Mouse (Mus musculus) E14TG2a.4 (cell line): Measurements from ENCODE around the gene Pxdn.

Experiments
- H3K27me3 ChIP-seq: 2 replicates; pipeline ENCODE4 v1.6.1; 2014; ENCODE audit warnings: low read length, control low read depth; ENCODE audit not compliant: insufficient read depth
- H3K36me3 ChIP-seq: 2 replicates; pipeline ENCODE4 v1.6.1; 2014; ENCODE audit warnings: low read length, control low read depth; ENCODE audit not compliant: insufficient read depth
- H3K4me1 ChIP-seq: replicated peaks from 2 replicates; pipeline ENCODE4 v1.6.1; 2014; ENCODE audit warnings: low read depth, low read length, control low read depth
- H3K4me3 ChIP-seq: replicated peaks from 2 replicates; pipeline ENCODE4 v1.5.1; 2014; ENCODE audit warnings: mild to moderate bottlenecking, low read length
- H3K9me3 ChIP-seq: 2 replicates; pipeline ENCODE4 v1.6.1; 2014; ENCODE audit warnings: low read length, control low read depth
- CTCF ChIP-seq: conservative IDR thresholded peaks from 2 replicates; pipeline ENCODE4 v1.5.1; 2014; ENCODE audit warnings: low read length
- NANOG ChIP-seq: IDR thresholded peaks from 2 replicates; pipeline ENCODE4 v1.6.1; 2014; ENCODE audit warnings: borderline replicate concordance, low read length, mixed read lengths
- POU5F1 ChIP-seq: IDR thresholded peaks from 2 replicates; pipeline ENCODE4 v1.6.1; 2014; ENCODE audit warnings: low read length, borderline replicate concordance

Gene Pxdn

GRCm38 (mm10) chr12:29937308-29937707 is at the start of gene Pxdn:
Gene Pxdn, plus strand, starts transcription at chr12:29937608.
- peak within 1 kb of the TSS; percentile 79 for H3K4me3 ChIP-seq
- H3K36me3 ChIP-seq = no peaks in the 10 kb centered on the region
- TF ChIP-seq NANOG (no peak), POU5F1 (no peak), CTCF (no peak)
- H3K27me3 ChIP-seq = peaks cover 56% of the 10 kb centered on the region
- H3K9me3 ChIP-seq = no peaks in the 10 kb centered on the region
- peaks cover 49% of the 10 kb centered on the region for H3K4me1 ChIP-seq

- TF ChIP-seq POU5F1 (no peak), CTCF (peak; percentile 80), NANOG (no peak)
- Histone ChIP-seq H3K4me1 (no peaks in the 10 kb centered on the region; the same call in 1 of the 2 replicates), H3K9me3 (no peaks in the 10 kb centered on the region), H3K27me3 (no peaks in the 10 kb centered on the region), H3K36me3 (no peaks in the 10 kb centered on the region), H3K4me3 (no peak overlapping the region)
Observed at GRCm38 (mm10) chr12:29894669-29895068, 42.7 kb upstream of the Pxdn start.

- Histone ChIP-seq H3K4me3 (no peak overlapping the region), H3K9me3 (no peaks in the 10 kb centered on the region), H3K27me3 (no peaks in the 10 kb centered on the region), H3K4me1 (no peaks in the 10 kb centered on the region; the same call in 1 of the 2 replicates), H3K36me3 (no peaks in the 10 kb centered on the region)
- TF ChIP-seq POU5F1 (no peak), NANOG (no peak), CTCF (no peak)
Observed at GRCm38 (mm10) chr12:29897533-29898085, 39.8 kb upstream of the Pxdn start.

GRCm38 (mm10) chr12:29904101-29904874 is 33.1 kb upstream of the Pxdn start:
- Histone ChIP-seq H3K4me1 (no peaks in the 10 kb centered on the region; the same call in 1 of the 2 replicates), H3K9me3 (no peaks in the 10 kb centered on the region), H3K36me3 (no peaks in the 10 kb centered on the region), H3K27me3 (0 out of 2 replicates have a peak, but pooled peaks cover 3% of the 10 kb centered on the region), H3K4me3 (no peak overlapping the region)
- TF ChIP-seq POU5F1 (no peak), CTCF (no peak), NANOG (no peak)

- Histone ChIP-seq H3K36me3 (no peaks in the 10 kb centered on the region), H3K27me3 (0 out of 2 replicates have a peak, but pooled peaks cover 3% of the 10 kb centered on the region), H3K4me3 (no peak overlapping the region), H3K4me1 (no peaks in the 10 kb centered on the region), H3K9me3 (no peaks in the 10 kb centered on the region)
- TF ChIP-seq CTCF (peak; percentile 19), POU5F1 (no peak), NANOG (no peak)
Observed at GRCm38 (mm10) chr12:29907056-29907455, 30.4 kb upstream of the Pxdn start.

- peaks cover 4% of the 10 kb centered on the region; the same call in 1 of the 2 replicates for H3K9me3 ChIP-seq
- no peaks in the 10 kb centered on the region for H3K36me3 ChIP-seq
- no peak overlapping the region for H3K4me3 ChIP-seq
- no peaks in the 10 kb centered on the region for H3K27me3 ChIP-seq
- TF ChIP-seq NANOG = no peak
- no peak for TF ChIP-seq POU5F1
- no peak for TF ChIP-seq CTCF
- no peaks in the 10 kb centered on the region for H3K4me1 ChIP-seq
Observed at GRCm38 (mm10) chr12:29916139-29916538, 21.3 kb upstream of the Pxdn start.

GRCm38 (mm10) chr12:29916807-29917206 is 20.6 kb upstream of the Pxdn start:
- no peaks in the 10 kb centered on the region for H3K27me3 ChIP-seq
- H3K9me3 ChIP-seq = peaks cover 4% of the 10 kb centered on the region; the same call in 1 of the 2 replicates
- no peak for TF ChIP-seq NANOG
- no peak for TF ChIP-seq POU5F1
- no peak for TF ChIP-seq CTCF
- no peaks in the 10 kb centered on the region for H3K4me1 ChIP-seq
- no peak overlapping the region for H3K4me3 ChIP-seq
- H3K36me3 ChIP-seq = no peaks in the 10 kb centered on the region

- TF ChIP-seq NANOG = no peak
- Histone ChIP-seq H3K4me3 (no peak overlapping the region), H3K27me3 (no peaks in the 10 kb centered on the region)
Observed at GRCm38 (mm10) chr12:29920298-29920697, 17.1 kb upstream of the Pxdn start.

GRCm38 (mm10) chr12:29921481-29921880 is 15.9 kb upstream of the Pxdn start:
- Histone ChIP-seq H3K27me3 (no peaks in the 10 kb centered on the region), H3K4me1 (no peaks in the 10 kb centered on the region), H3K9me3 (peaks cover 4% of the 10 kb centered on the region; the same call in 1 of the 2 replicates), H3K36me3 (no peaks in the 10 kb centered on the region), H3K4me3 (no peak overlapping the region)
- TF ChIP-seq CTCF = no peak
- no peak for TF ChIP-seq POU5F1
- no peak for TF ChIP-seq NANOG

More at GRCm38 (mm10) chr12:29920298-29920697, 17.1 kb upstream of the Pxdn start:
- Histone ChIP-seq H3K36me3 (no peaks in the 10 kb centered on the region), H3K9me3 (peaks cover 4% of the 10 kb centered on the region; the same call in 1 of the 2 replicates), H3K4me1 (no peaks in the 10 kb centered on the region)
